Mouse (Mus musculus): ENCODE results near the gene Prss16. TPM values are rescaled to one million over a fixed set of nuclear protein-coding genes. Genes with fewer than 3 reads are reported as not detected.
A peak's percentile ranks its signal among the peaks of the same experiment; 100 is the strongest.
"Not testable (repeated sequence)": the region's sequence is repeated elsewhere in the genome, so short reads cannot be mapped to it uniquely, and the experiment has no call there.

Gene Prss16
- polyA plus RNA-seq, 1 experiment, result 10.0 TPM

DNA sequence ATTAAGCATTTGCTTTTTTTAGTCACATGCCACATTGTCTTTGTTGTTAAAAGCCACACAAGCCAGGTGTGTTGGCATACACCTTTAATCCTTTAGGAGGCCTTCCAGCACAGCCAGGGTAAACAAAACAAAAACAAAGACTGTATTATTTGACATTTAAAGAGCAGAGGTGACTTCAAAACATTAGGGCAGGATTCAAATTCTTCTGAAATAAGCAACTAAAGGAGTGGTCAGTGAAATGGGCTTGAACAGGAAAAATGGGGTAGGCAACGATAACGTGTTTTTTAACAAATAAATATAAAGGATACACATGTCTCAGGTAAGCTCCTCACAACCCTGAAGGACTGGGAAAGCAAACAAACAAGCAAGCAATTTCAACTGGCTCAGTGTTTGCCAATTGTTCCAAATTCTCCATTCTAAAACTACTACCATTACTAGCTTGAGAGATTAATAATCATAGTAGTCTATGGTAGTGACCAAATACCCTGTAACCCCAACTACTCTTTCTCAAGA, 30.5 kb upstream of the Prss16 start:
- TF ChIP-seq POLR2A (IDR thresholded peaks at IDR 0.05; ENCODE audit: borderline replicate concordance, control insufficient read depth, low read depth, low read length) (no peak), CTCF (IDR thresholded peaks at IDR 0.05; ENCODE audit: control insufficient read depth, insufficient read depth, low read length) (no peak)
- H3K27ac ChIP-seq (ENCODE audit: control insufficient read depth, insufficient read depth, low read depth, low read length, poor library complexity), result peak overlapping the region; percentile 95; the same call in 1 of the 2 replicates
- H3K4me1 ChIP-seq (ENCODE audit: control insufficient read depth, insufficient read depth, low read length), result no peaks in the 10 kb centered on the region
- H3K4me3 ChIP-seq (replicated peaks; ENCODE audit: control insufficient read depth, low read depth, low read length), result peak overlapping the region; percentile 18
- 5% methylated on average over 2 of the region's 2 CpGs for WGBS

DNA sequence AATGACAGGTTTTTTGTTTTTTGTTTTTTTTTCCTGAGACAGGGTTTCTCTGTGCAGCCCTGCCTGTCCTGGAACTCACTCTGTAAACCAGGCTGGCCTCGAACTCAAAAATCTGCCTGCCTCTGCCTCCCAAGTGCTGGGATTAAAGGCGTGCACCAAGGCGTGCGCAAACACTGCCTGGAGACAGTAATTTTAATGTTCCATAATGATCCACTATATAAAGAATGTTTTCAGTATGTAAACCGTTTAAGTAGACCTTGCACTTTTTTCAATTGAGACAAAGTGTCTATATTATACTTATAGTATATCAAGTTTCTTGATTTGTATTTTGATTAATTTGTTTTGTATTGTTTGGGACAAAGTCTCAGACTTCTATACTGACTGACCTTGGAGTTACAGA, 29.8 kb upstream of the Prss16 start:
- peak overlapping the region; percentile 74; the same call in 1 of the 2 replicates for H3K27ac ChIP-seq (ENCODE audit: control insufficient read depth, insufficient read depth, low read depth, low read length, poor library complexity)
- no peaks in the 10 kb centered on the region for H3K4me1 ChIP-seq (ENCODE audit: control insufficient read depth, insufficient read depth, low read length)
- H3K4me3 ChIP-seq (replicated peaks; ENCODE audit: control insufficient read depth, low read depth, low read length), result peak overlapping the region; percentile 25
- WGBS, result 76% methylated on average over 5 of the region's 5 CpGs
- TF ChIP-seq CTCF (IDR thresholded peaks at IDR 0.05; ENCODE audit: control insufficient read depth, insufficient read depth, low read length) (no peak), POLR2A (IDR thresholded peaks at IDR 0.05; ENCODE audit: borderline replicate concordance, control insufficient read depth, low read depth, low read length) (no peak)

DNA sequence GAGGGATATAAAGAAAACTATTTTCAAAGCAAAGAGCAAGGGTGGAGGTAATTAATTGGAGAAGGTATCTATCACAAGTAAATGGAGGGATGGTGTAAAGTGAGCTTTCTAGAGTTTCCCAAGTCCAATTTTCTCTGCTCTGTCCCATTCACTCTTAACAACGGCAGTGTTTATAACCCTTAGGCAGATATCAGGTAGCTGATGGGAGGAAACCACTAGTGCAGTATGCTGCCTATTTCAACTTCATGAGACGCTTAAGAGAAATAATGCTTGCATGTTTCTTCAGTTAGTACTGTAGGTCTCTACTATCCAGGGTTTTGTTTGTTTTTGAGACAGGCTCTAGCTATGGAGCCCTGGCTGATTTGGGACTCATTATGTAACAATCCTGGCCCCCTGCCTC, 27.9 kb upstream of the Prss16 start:
- Histone ChIP-seq H3K4me1 (ENCODE audit: control insufficient read depth, insufficient read depth, low read length) (no peaks in the 10 kb centered on the region; the same call in 1 of the 2 replicates), H3K27ac (ENCODE audit: control insufficient read depth, insufficient read depth, low read depth, low read length, poor library complexity) (no peak overlapping the region), H3K4me3 (replicated peaks; ENCODE audit: control insufficient read depth, low read depth, low read length) (no peak overlapping the region)
- TF ChIP-seq POLR2A (IDR thresholded peaks at IDR 0.05; ENCODE audit: borderline replicate concordance, control insufficient read depth, low read depth, low read length), result no peak
- TF ChIP-seq CTCF (IDR thresholded peaks at IDR 0.05; ENCODE audit: control insufficient read depth, insufficient read depth, low read length), result no peak
- WGBS, result 66% methylated on average over 2 of the region's 2 CpGs

DNA sequence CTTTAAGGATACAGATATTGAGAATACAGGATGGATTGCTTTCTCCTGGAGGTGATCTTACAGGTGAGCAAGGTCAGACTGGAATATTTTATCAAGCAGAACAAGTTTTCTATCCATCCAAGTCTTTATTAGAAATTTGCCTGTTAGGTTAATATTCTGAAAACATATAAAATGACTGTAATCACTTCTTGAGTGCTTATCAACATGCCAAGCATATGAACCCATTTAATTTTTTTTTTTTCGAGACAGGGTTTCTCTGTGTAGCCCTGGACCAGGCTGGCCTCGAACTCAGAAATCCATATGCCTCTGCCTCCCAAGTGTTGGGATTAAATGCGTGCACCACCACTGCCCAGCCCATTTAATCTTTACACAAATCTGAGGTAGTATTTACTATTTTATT, 27.4 kb upstream of the Prss16 start:
- peak overlapping the region; percentile 48 for H3K4me3 ChIP-seq (replicated peaks; ENCODE audit: control insufficient read depth, low read depth, low read length)
- H3K27ac ChIP-seq (ENCODE audit: control insufficient read depth, insufficient read depth, low read depth, low read length, poor library complexity), result peak overlapping the region; percentile 93; the same call in 1 of the 2 replicates
- TF ChIP-seq CTCF (IDR thresholded peaks at IDR 0.05; ENCODE audit: control insufficient read depth, insufficient read depth, low read length) (no peak), POLR2A (IDR thresholded peaks at IDR 0.05; ENCODE audit: borderline replicate concordance, control insufficient read depth, low read depth, low read length) (no peak)
- no peaks in the 10 kb centered on the region; the same call in 1 of the 2 replicates for H3K4me1 ChIP-seq (ENCODE audit: control insufficient read depth, insufficient read depth, low read length)
- 56% methylated on average over 3 of the region's 3 CpGs for WGBS

DNA sequence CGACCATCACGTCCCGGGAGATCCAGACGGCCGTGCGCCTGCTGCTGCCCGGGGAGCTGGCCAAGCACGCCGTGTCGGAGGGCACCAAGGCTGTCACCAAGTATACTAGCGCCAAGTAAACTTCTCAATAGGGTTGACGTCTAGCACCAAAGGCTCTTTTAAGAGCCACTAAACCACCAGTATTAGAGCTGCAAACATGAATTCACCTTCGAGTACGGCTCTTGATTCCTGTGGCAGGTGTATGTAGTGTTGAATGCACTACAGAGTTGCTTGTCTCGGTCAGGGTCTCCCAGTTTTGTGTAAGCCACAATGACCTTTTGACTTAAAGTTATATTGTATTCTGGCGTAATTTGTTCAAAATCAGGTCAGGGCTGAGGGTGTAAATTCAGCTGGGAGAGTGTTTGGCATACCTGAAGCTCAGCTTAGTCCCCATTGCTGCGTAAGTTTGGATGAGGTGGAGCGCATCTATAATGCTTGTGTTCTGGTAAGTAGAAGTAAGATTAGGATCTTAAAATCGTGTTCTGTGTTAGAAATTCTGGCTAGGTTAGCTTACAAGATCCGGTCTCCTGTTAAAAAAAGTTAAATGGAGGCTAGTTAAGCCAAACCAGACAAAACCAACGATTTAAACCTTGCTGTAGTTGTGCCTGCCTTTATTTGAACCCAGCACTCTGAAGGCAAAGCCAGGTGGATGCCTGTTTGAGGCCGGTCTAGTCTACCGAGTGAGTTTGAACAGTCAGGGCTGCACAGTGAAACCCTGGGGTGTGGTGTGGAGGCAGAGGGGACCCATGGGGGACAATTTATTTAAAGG, 26.8 kb upstream of the Prss16 start:
- TF ChIP-seq POLR2A (IDR thresholded peaks at IDR 0.05; ENCODE audit: borderline replicate concordance, control insufficient read depth, low read depth, low read length) (no peak), CTCF (IDR thresholded peaks at IDR 0.05; ENCODE audit: control insufficient read depth, insufficient read depth, low read length) (no peak)
- Histone ChIP-seq H3K4me3 (replicated peaks; ENCODE audit: control insufficient read depth, low read depth, low read length) (peak overlapping the region; percentile 48), H3K4me1 (ENCODE audit: control insufficient read depth, insufficient read depth, low read length) (no peaks in the 10 kb centered on the region; the same call in 1 of the 2 replicates), H3K27ac (ENCODE audit: control insufficient read depth, insufficient read depth, low read depth, low read length, poor library complexity) (peak overlapping the region; percentile 93)
- 2% methylated on average over 22 of the region's 23 CpGs for WGBS

DNA sequence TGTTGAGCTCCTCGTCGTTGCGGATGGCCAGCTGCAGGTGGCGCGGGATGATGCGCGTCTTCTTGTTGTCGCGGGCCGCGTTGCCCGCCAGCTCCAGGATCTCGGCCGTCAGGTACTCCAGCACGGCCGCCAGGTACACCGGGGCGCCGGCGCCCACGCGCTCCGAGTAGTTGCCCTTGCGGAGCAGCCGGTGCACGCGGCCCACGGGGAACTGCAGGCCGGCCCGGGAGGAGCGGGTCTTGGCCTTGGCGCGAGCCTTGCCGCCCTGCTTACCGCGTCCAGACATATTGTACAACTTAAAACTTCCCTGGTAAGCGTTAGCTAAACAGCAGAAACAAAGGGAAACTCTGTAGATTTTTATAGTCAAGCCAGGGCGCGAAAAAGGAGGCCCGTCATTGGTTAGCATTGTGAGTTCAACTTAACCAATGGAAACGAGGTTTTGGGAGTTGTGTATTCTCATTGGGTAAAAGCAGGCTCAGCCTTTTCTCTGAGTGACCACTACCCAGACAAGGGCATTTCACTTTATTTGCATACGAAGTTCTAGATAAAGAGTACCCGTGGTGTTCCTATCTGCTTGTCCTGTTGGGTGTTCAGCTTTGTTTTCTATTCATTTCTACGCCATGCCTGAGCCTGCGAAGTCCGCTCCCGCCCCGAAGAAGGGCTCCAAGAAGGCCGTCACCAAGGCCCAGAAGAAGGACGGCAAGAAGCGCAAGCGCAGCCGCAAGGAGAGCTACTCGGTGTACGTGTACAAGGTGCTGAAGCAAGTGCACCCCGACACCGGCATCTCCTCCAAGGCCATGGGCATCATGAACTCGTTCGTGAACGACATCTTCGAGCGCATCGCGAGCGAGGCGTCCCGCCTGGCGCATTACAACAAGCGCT, 26.0 kb upstream of the Prss16 start, which contains the start of the genes Hist1h2ah and Hist1h2bk:
Gene Hist1h2ah, minus strand, starts transcription at position 302 of the 882 bp plus-strand sequence.
Gene Hist1h2bk, plus strand, starts transcription at position 604 of the 882 bp plus-strand sequence.
- H3K4me1 ChIP-seq (ENCODE audit: control insufficient read depth, insufficient read depth, low read length), result not testable (repeated sequence)
- TF ChIP-seq POLR2A (IDR thresholded peaks at IDR 0.05; ENCODE audit: borderline replicate concordance, control insufficient read depth, low read depth, low read length), result peak; percentile 94; the same call in 1 of the 2 replicates
- peak within 1 kb of the TSS; percentile 73 for H3K4me3 ChIP-seq (replicated peaks; ENCODE audit: control insufficient read depth, low read depth, low read length)
- peak within 1 kb of the TSS; percentile 95 for H3K27ac ChIP-seq (ENCODE audit: control insufficient read depth, insufficient read depth, low read depth, low read length, poor library complexity)
- WGBS, result under 1% methylated on average over 30 of the region's 69 CpGs

DNA sequence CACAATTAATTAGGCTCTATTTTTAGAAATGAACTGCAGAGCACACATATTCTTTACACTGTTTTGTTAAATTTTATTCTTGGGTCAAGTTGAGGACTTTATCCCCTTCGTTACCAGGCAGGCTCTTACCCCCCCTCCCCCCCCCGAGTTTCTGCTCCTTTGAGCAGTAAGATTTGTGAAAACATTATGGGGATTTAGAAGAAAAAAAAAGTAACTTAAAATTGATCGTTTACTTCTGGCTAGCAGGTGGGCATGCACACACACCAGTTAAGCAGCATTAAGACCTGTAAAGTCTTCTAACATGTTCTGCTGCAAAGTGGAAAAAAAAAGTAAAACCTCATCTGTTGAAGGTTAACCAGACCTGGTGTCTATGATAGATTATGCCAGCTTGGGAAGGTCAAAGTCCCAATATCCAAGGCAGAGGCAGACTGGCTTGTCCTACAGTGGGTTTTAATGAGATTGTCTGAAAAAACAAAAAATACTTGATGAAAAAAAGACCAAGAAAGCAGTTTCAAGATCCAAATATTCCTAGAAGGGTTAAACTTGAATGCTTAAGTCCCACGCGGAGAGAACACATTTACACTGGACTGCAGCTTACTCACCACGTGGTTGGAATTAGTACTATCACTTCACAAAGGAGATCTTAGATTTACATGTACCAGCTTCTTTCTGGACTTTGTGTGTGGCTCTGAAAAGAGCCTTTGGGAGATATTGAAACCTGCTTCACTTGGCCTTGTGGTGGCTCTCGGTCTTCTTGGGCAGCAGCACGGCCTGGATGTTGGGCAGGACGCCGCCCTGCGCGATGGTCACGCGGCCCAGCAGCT, 25.1 kb upstream of the Prss16 start:
- no peaks in the 10 kb centered on the region; the same call in 1 of the 2 replicates for H3K4me1 ChIP-seq (ENCODE audit: control insufficient read depth, insufficient read depth, low read length)

More for the DNA sequence above, 25.1 kb upstream of the Prss16 start:
- under 1% methylated on average over 12 of the region's 14 CpGs for WGBS
- peak overlapping the region; percentile 95 for H3K27ac ChIP-seq (ENCODE audit: control insufficient read depth, insufficient read depth, low read depth, low read length, poor library complexity)
- peak overlapping the region; percentile 72 for H3K4me3 ChIP-seq (replicated peaks; ENCODE audit: control insufficient read depth, low read depth, low read length)
- TF ChIP-seq CTCF (IDR thresholded peaks at IDR 0.05; ENCODE audit: control insufficient read depth, insufficient read depth, low read length) (no peak), POLR2A (IDR thresholded peaks at IDR 0.05; ENCODE audit: borderline replicate concordance, control insufficient read depth, low read depth, low read length) (no peak)

Data from bone marrow, adult 2 months (tissue).